Mouse (Mus musculus): Measurements from ENCODE around the gene Gm20403. TPM values are rescaled to one million over a fixed set of nuclear protein-coding genes. Genes with fewer than 3 reads are reported as not detected.
"Not testable (repeated sequence)": the region's sequence is repeated elsewhere in the genome, so short reads cannot be mapped to it uniquely, and the experiment has no call there.

Gene Gm20403
- total RNA-seq, 2 experiments from 2014 or later, result not detected

DNA sequence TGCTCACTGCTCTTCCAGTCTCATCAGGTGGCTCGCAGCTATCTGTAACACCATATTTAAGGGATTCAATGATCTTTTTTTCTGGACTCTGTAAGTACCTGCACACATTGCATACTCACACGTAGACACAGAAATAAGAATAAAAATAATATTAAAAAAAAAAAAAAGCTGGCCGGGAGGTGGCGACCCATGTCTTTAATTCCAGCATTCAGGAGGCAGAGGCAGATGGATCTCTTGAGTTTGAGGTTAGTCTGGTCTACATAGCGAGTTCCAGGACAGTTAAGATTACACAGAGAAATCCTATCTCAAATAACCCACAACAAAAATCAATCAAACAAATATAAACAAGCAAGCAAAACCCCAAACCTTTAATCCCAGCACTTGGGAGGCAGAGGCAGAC is 17.5 kb upstream of the Gm20403 start:
- no peak overlapping the region for H3K27ac ChIP-seq
- DNase-seq, result no peak
- intact Hi-C loops (cut with DNase I), result no loop called here
- TF ChIP-seq CTCF (IDR thresholded peaks at IDR 0.05), result no peak
- H3K4me3 ChIP-seq, result no peak overlapping the region

GRCm38 (mm10) chr12:55002532-55002931 is 16.2 kb upstream of the Gm20403 start:
- DNase-seq; H3K4me3 ChIP-seq; H3K27ac ChIP-seq; intact Hi-C loops (cut with DNase I): not testable (repeated sequence)

DNA sequence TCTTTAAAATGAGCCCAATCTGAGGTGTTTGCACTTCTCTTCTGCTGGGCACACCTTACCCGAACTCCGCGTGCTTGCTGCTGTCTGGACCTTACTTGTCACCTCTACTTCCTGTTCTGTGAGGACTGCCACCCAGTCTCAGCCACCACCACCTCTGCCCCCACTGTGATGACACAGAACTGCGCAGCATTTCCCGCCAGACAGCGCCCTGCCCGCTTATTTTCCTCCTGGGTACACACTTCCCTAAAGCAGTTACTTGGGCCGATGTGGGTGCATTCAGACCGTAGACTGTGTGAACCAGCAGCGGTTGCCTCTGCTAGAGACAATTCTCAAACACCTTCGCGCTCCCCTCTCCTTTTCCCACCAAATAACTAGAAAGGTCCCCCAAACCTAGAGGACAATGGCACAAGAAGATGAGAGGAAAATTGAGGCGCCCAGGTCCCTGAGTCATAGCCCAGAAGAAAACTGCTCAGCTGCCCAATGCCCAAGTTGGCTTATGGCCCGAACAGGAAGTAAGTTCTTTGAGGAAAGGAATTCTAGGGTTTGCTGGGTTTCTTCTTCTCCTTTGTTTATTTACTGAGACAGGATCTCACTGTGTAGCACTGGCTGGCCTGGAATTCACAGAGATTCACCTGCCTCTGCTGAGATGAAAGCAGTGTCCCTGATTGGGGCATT is 12.8 kb upstream of the Gm20403 start:
- peak; percentile 40 for DNase-seq
- intact Hi-C loops (cut with DNase I), result no loop called here
- H3K4me3 ChIP-seq, result no peak overlapping the region
- no peak overlapping the region for H3K27ac ChIP-seq
- TF ChIP-seq CTCF (IDR thresholded peaks at IDR 0.05), result no peak

DNA sequence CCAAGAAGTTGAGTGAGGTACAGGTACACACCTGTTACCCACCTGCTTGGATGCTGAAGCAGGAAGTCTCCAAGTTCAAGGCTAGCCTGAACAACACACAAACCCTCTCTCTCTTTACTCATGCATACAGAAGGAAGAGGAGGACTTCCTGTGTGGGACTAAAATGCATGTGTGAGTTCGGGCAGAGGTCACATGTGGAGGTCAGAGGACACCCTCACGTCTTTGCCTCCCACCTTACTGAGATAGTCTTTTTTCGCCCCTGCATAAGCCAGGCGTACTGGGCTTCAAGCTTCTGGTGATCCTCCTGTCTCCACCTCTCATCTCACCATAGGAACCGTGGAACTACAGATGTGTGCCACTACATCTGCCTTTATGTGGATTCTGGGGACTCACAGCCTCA is 12.1 kb upstream of the Gm20403 start:
- Histone ChIP-seq H3K4me3 (no peak overlapping the region), H3K27ac (no peak overlapping the region)
- TF ChIP-seq CTCF (IDR thresholded peaks at IDR 0.05), result no peak
- no peak for DNase-seq
- intact Hi-C loops (cut with DNase I), result no loop called here

GRCm38 (mm10) chr12:54996979-54997474 is 10.7 kb upstream of the Gm20403 start:
- Histone ChIP-seq H3K27ac (no peak overlapping the region), H3K4me3 (no peak overlapping the region)
- intact Hi-C loops (cut with DNase I), result no loop called here
- no peak for DNase-seq
- no peak for TF ChIP-seq CTCF (IDR thresholded peaks at IDR 0.05)

DNA sequence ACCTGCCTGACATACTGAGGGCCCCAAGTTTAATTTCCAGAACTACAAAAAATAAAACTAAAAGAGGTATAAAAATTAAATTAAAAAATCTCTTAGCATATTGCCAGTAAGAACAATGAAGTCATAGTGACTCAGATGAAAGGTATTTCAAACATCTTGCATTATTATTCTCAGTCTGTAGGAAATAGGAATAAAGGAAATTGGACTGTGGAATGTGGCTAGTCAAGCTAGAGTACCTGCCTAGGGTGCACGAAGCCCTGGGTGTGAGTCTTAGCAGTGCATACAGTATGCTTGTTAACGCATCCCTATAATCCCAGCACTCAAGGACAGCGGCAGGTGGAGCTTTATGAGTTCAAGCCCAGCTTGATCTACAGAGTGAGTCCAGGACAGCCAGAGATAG is 9.6 kb upstream of the Gm20403 start:
- H3K4me3 ChIP-seq, result no peak overlapping the region
- DNase-seq, result no peak
- no peak for TF ChIP-seq CTCF (IDR thresholded peaks at IDR 0.05)
- H3K27ac ChIP-seq, result no peak overlapping the region
- intact Hi-C loops (cut with DNase I), result no loop called here

DNA sequence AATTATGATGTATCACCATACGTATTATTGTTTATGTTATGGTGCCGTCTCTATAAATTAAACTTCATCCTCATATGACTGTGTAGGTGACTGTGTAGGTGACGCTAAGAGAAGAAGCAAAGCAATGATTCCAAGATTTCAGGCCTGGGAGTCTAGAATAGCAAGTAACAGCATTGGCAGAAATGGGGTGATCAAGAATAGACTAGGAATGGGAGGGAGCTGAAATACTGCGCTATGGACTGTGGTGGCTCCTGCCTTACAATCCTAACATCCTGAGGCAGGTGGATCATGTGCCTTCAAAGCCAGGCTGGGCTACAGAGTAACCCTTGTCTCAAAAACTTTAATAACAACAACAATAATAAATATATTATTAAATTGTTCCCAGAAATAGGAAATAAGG is 8.1 kb upstream of the Gm20403 start:
- no peak overlapping the region for H3K27ac ChIP-seq
- DNase-seq, result no peak
- intact Hi-C loops (cut with DNase I), result no loop called here
- H3K4me3 ChIP-seq, result no peak overlapping the region
- TF ChIP-seq CTCF (IDR thresholded peaks at IDR 0.05), result no peak

- no peak overlapping the region for H3K4me3 ChIP-seq
- no peak for TF ChIP-seq CTCF (IDR thresholded peaks at IDR 0.05)
- DNase-seq, result no peak
- intact Hi-C loops (cut with DNase I), result no loop called here
- H3K27ac ChIP-seq, result no peak overlapping the region
These were observed 7.7 kb upstream of the Gm20403 start for GRCm38 (mm10) chr12:54994068-54994386.

DNA sequence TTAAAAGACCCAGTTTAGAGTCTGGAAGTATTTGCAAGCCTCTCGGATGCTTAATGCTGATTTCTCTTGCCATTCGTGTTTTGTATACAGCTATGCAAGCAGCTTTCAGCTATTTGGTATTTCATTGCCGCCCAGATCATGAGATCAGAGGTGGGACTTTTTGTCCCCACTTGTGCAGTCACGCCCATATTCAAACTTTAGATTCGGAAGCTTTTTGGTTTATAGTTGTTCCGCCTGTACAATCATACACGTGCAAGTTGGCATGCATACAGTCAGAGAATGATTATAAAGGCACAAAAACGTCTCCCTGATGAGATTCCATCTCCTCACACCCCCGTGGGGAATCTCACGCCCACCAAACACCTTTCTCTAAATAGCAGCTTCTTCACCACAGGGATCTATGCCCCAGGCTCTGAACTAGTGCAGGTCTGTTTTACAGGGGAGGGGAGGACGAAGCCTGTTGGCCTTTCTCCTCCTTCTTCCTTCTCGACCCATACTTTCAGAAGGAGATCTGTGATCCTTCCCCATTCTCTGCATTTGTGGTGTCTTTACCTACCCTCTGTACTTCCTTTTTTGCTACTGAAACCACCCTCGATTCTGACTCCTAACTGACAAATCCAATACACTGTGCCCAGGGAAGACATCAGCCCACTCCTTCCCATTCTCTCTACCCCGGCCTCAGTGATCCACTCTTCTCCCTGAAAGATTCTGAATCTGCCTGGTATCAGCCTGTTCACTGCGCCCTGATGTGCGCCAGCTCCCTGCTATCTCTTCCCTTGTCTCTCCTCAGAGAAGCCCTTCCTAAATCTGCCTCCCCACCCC is 7.1 kb upstream of the Gm20403 start:
- no peak overlapping the region for H3K4me3 ChIP-seq
- DNase-seq, result no peak
- intact Hi-C loops (cut with DNase I), result no loop called here
- no peak overlapping the region for H3K27ac ChIP-seq
- no peak for TF ChIP-seq CTCF (IDR thresholded peaks at IDR 0.05)

DNA sequence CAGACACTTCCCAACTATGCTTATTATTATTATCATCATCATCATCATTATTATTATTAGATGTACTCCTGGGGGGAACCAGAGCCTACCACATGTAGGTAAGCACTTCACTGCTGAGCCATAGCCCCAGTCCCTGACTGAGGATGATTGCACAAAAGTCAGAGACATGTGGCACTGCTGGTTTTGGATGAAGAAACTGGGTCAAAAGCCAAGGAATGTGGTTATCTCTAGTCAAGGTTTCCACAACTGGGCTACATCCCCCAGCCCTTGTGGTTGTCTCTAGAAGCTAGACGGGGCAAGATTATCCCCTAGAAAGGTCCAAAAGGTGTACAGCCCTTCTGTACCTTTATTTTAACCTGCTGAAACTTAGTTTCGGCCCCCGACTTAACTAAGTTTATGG is 6.5 kb upstream of the Gm20403 start:
- H3K4me3 ChIP-seq, result no peak overlapping the region
- no peak for TF ChIP-seq CTCF (IDR thresholded peaks at IDR 0.05)
- intact Hi-C loops (cut with DNase I), result no loop called here
- DNase-seq, result no peak
- H3K27ac ChIP-seq, result no peak overlapping the region

- Histone ChIP-seq H3K4me3 (no peak overlapping the region), H3K27ac (no peak overlapping the region)
- intact Hi-C loops (cut with DNase I), result loop anchor here (10.0 kb wide), 1 partner anchor 154 kb away; no protein-coding TSS in a partner anchor
- TF ChIP-seq CTCF (IDR thresholded peaks at IDR 0.05), result no peak
- DNase-seq, result no peak
These were observed 2.1 kb upstream of the Gm20403 start for GRCm38 (mm10) chr12:54988323-54988850.

DNA sequence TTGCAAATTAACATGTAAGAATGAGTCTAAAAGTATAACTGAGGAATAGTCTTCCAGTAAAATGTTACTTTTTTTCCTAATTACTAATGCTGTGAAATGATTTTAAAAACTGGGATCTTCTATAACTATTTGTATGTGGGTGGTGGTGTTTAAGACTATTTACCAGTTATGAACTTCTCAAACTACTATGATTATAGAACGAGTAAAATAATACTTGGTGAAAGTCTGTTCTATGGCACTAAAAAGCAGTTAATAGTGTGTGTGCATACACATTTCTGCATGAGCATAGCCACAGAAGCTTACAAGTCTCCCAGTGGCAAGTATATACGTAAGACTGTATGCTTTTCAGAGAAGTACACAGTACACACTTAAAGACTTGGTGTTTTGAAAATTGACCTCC is 827 bp upstream of the Gm20403 start:
- TF ChIP-seq CTCF (IDR thresholded peaks at IDR 0.05), result no peak

More for the DNA sequence above, 827 bp upstream of the Gm20403 start:
- DNase-seq, result no peak
- intact Hi-C loops (cut with DNase I), result loop anchor here (10.0 kb wide), 1 partner anchor 152 kb away; no protein-coding TSS in a partner anchor
- Histone ChIP-seq H3K4me3 (no peak overlapping the region), H3K27ac (no peak overlapping the region)

Measured in gastrocnemius, adult 2 months (tissue).